Mouse (Mus musculus): ENCODE data around the gene Slc22a15. TPM values are rescaled to one million over a fixed set of nuclear protein-coding genes. Genes with fewer than 3 reads are reported as not detected.

The Slc22a15 gene
- polyA plus RNA-seq, 1 experiment, result 7.0 TPM

- Histone ChIP-seq H3K36me3 (ENCODE audit: control insufficient read depth, insufficient read depth, low read length) (no peaks in the 10 kb centered on the region), H3K4me1 (replicated peaks; ENCODE audit: control insufficient read depth, insufficient read depth, low read length) (no peaks in the 10 kb centered on the region), H3K27me3 (ENCODE audit: control insufficient read depth, insufficient read depth, low read length) (no peaks in the 10 kb centered on the region), H3K4me3 (ENCODE audit: control insufficient read depth, insufficient read depth, low read length) (no peak overlapping the region), H3K27ac (ENCODE audit: control insufficient read depth, insufficient read depth, low read length) (no peak overlapping the region)
- 84% methylated on average over 7 of the region's 7 CpGs for WGBS
- TF ChIP-seq POLR2A (IDR thresholded peaks at IDR 0.05; ENCODE audit: control insufficient read depth, extremely low read depth, insufficient read depth, low read length, poor library complexity), result no peak
- TF ChIP-seq CTCF (IDR thresholded peaks at IDR 0.05; ENCODE audit: borderline replicate concordance, control insufficient read depth, extremely low read depth, insufficient read depth, low read length, poor library complexity), result no peak
- no peak for DNase-seq
Measured at GRCm38 (mm10) chr3:101953506-101953905, 29.3 kb upstream of the Slc22a15 start.

- no peaks in the 10 kb centered on the region for H3K36me3 ChIP-seq (ENCODE audit: control insufficient read depth, insufficient read depth, low read length)
- no peak for DNase-seq
- H3K4me3 ChIP-seq (ENCODE audit: control insufficient read depth, insufficient read depth, low read length), result no peak overlapping the region
- TF ChIP-seq POLR2A (IDR thresholded peaks at IDR 0.05; ENCODE audit: control insufficient read depth, extremely low read depth, insufficient read depth, low read length, poor library complexity) (no peak), CTCF (IDR thresholded peaks at IDR 0.05; ENCODE audit: borderline replicate concordance, control insufficient read depth, extremely low read depth, insufficient read depth, low read length, poor library complexity) (no peak)
- 92% methylated on average over 2 of the region's 2 CpGs for WGBS
- no peaks in the 10 kb centered on the region for H3K27me3 ChIP-seq (ENCODE audit: control insufficient read depth, insufficient read depth, low read length)
- no peak overlapping the region for H3K27ac ChIP-seq (ENCODE audit: control insufficient read depth, insufficient read depth, low read length)
- no peaks in the 10 kb centered on the region for H3K4me1 ChIP-seq (replicated peaks; ENCODE audit: control insufficient read depth, insufficient read depth, low read length)
Measured at GRCm38 (mm10) chr3:101952577-101952976, 28.3 kb upstream of the Slc22a15 start.

- no peaks in the 10 kb centered on the region for H3K36me3 ChIP-seq (ENCODE audit: control insufficient read depth, insufficient read depth, low read length)
- no peaks in the 10 kb centered on the region for H3K27me3 ChIP-seq (ENCODE audit: control insufficient read depth, insufficient read depth, low read length)
- DNase-seq, result no peak
- no peaks in the 10 kb centered on the region for H3K4me1 ChIP-seq (replicated peaks; ENCODE audit: control insufficient read depth, insufficient read depth, low read length)
- H3K4me3 ChIP-seq (ENCODE audit: control insufficient read depth, insufficient read depth, low read length), result no peak overlapping the region
- WGBS, result 70% methylated on average over 3 of the region's 3 CpGs
- TF ChIP-seq CTCF (IDR thresholded peaks at IDR 0.05; ENCODE audit: borderline replicate concordance, control insufficient read depth, extremely low read depth, insufficient read depth, low read length, poor library complexity), result no peak
- TF ChIP-seq POLR2A (IDR thresholded peaks at IDR 0.05; ENCODE audit: control insufficient read depth, extremely low read depth, insufficient read depth, low read length, poor library complexity), result no peak
- H3K27ac ChIP-seq (ENCODE audit: control insufficient read depth, insufficient read depth, low read length), result no peak overlapping the region
Measured at GRCm38 (mm10) chr3:101948572-101948971, 24.3 kb upstream of the Slc22a15 start.

GRCm38 (mm10) chr3:101947250-101947649 lies 23.0 kb upstream of the Slc22a15 start:
- Histone ChIP-seq H3K4me1 (replicated peaks; ENCODE audit: control insufficient read depth, insufficient read depth, low read length) (no peaks in the 10 kb centered on the region), H3K27ac (ENCODE audit: control insufficient read depth, insufficient read depth, low read length) (no peak overlapping the region), H3K4me3 (ENCODE audit: control insufficient read depth, insufficient read depth, low read length) (no peak overlapping the region), H3K27me3 (ENCODE audit: control insufficient read depth, insufficient read depth, low read length) (no peaks in the 10 kb centered on the region), H3K36me3 (ENCODE audit: control insufficient read depth, insufficient read depth, low read length) (no peaks in the 10 kb centered on the region)
- no peak for DNase-seq
- TF ChIP-seq POLR2A (IDR thresholded peaks at IDR 0.05; ENCODE audit: control insufficient read depth, extremely low read depth, insufficient read depth, low read length, poor library complexity) (no peak), CTCF (IDR thresholded peaks at IDR 0.05; ENCODE audit: borderline replicate concordance, control insufficient read depth, extremely low read depth, insufficient read depth, low read length, poor library complexity) (no peak)
- 94% methylated on average over 4 of the region's 4 CpGs for WGBS

- Histone ChIP-seq H3K36me3 (ENCODE audit: control insufficient read depth, insufficient read depth, low read length) (no peaks in the 10 kb centered on the region), H3K27ac (ENCODE audit: control insufficient read depth, insufficient read depth, low read length) (no peak overlapping the region), H3K27me3 (ENCODE audit: control insufficient read depth, insufficient read depth, low read length) (no peaks in the 10 kb centered on the region), H3K4me1 (replicated peaks; ENCODE audit: control insufficient read depth, insufficient read depth, low read length) (no peaks in the 10 kb centered on the region), H3K4me3 (ENCODE audit: control insufficient read depth, insufficient read depth, low read length) (no peak overlapping the region)
- DNase-seq, result no peak
- TF ChIP-seq POLR2A (IDR thresholded peaks at IDR 0.05; ENCODE audit: control insufficient read depth, extremely low read depth, insufficient read depth, low read length, poor library complexity) (no peak), CTCF (IDR thresholded peaks at IDR 0.05; ENCODE audit: borderline replicate concordance, control insufficient read depth, extremely low read depth, insufficient read depth, low read length, poor library complexity) (no peak)
- WGBS, result 88% methylated on average over 5 of the region's 5 CpGs
Measured at GRCm38 (mm10) chr3:101945257-101945656, 21.0 kb upstream of the Slc22a15 start.

- no peak for DNase-seq
- H3K27ac ChIP-seq (ENCODE audit: control insufficient read depth, insufficient read depth, low read length), result no peak overlapping the region
- H3K36me3 ChIP-seq (ENCODE audit: control insufficient read depth, insufficient read depth, low read length), result no peaks in the 10 kb centered on the region
- no peak overlapping the region for H3K4me3 ChIP-seq (ENCODE audit: control insufficient read depth, insufficient read depth, low read length)
- H3K27me3 ChIP-seq (ENCODE audit: control insufficient read depth, insufficient read depth, low read length), result no peaks in the 10 kb centered on the region; the same call in 1 of the 2 replicates
- WGBS, result 88% methylated on average over 4 of the region's 4 CpGs
- TF ChIP-seq POLR2A (IDR thresholded peaks at IDR 0.05; ENCODE audit: control insufficient read depth, extremely low read depth, insufficient read depth, low read length, poor library complexity) (no peak), CTCF (IDR thresholded peaks at IDR 0.05; ENCODE audit: borderline replicate concordance, control insufficient read depth, extremely low read depth, insufficient read depth, low read length, poor library complexity) (no peak)
- no peaks in the 10 kb centered on the region for H3K4me1 ChIP-seq (replicated peaks; ENCODE audit: control insufficient read depth, insufficient read depth, low read length)
Measured at GRCm38 (mm10) chr3:101940418-101940817, 16.2 kb upstream of the Slc22a15 start.

- 96% methylated on average over 3 of the region's 3 CpGs for WGBS
- Histone ChIP-seq H3K4me1 (replicated peaks; ENCODE audit: control insufficient read depth, insufficient read depth, low read length) (no peaks in the 10 kb centered on the region), H3K27me3 (ENCODE audit: control insufficient read depth, insufficient read depth, low read length) (no peaks in the 10 kb centered on the region; the same call in 1 of the 2 replicates), H3K36me3 (ENCODE audit: control insufficient read depth, insufficient read depth, low read length) (no peaks in the 10 kb centered on the region), H3K27ac (ENCODE audit: control insufficient read depth, insufficient read depth, low read length) (no peak overlapping the region), H3K4me3 (ENCODE audit: control insufficient read depth, insufficient read depth, low read length) (no peak overlapping the region)
- TF ChIP-seq POLR2A (IDR thresholded peaks at IDR 0.05; ENCODE audit: control insufficient read depth, extremely low read depth, insufficient read depth, low read length, poor library complexity) (no peak), CTCF (IDR thresholded peaks at IDR 0.05; ENCODE audit: borderline replicate concordance, control insufficient read depth, extremely low read depth, insufficient read depth, low read length, poor library complexity) (no peak)
- no peak for DNase-seq
Measured at GRCm38 (mm10) chr3:101939865-101940264, 15.6 kb upstream of the Slc22a15 start.
